Mouse (Mus musculus) CH12.LX (cell line): ENCODE measurements at regions not wholly inside any gene's neighbourhood (a gene's known extent, or its start where the extent isn't known, plus 50 kb on each side); places are given as distances from the start of the nearest gene placed in this dataset.

Experiments
- DNase-seq: peaks from one replicate; pipeline ENCODE4 v3.0.0-alpha.2; 2013; ENCODE audit errors: extremely low read depth
- H3K27ac ChIP-seq: 2 replicates; pipeline ENCODE4 v1.5.1; 2012; ENCODE audit warnings: low read depth, mild to moderate bottlenecking, control low read depth, moderate library complexity; ENCODE audit not compliant: insufficient read depth
- H3K27me3 ChIP-seq: replicated peaks from 2 replicates; pipeline ENCODE3; 2012; ENCODE audit warnings: inconsistent platforms
- H3K36me3 ChIP-seq, 2 experiments: replicated peaks in 1 of 2; 2 replicates each; pipeline versions ENCODE3 to v1.6.1; 2012; ENCODE audit warnings: inconsistent platforms in 1 of 2, low read length in 1 of 2, mild to moderate bottlenecking in 1 of 2, mixed read lengths in 1 of 2, moderate library complexity in 1 of 2; ENCODE audit not compliant: control insufficient read depth in 1 of 2, insufficient read depth in 1 of 2
- H3K4me1 ChIP-seq, 2 experiments: 2 replicates each; pipeline ENCODE4 v1.6.1; 2012; ENCODE audit warnings: inconsistent platforms in 1 of 2, moderate library complexity in 1 of 2; ENCODE audit not compliant: insufficient read depth in 2 of 2, control insufficient read depth in 1 of 2
- H3K4me2 ChIP-seq: 2 replicates; pipeline ENCODE4 v1.6.1; 2012; ENCODE audit warnings: low read depth, mild to moderate bottlenecking, control low read depth; ENCODE audit not compliant: poor library complexity, insufficient read depth, severe bottlenecking
- H3K4me3 ChIP-seq, 3 experiments: fragments of 150-350 bp in 1 of 3; sonication (generic) in 1 of 3; replicated peaks in 1 of 3; 2 replicates each; pipeline versions ENCODE3 to v1.5.1; 2011 to 2012; ENCODE audit warnings: low read depth in 2 of 3, low read length in 2 of 3, mild to moderate bottlenecking in 2 of 3, moderate library complexity in 2 of 3, control low read depth in 1 of 3, improper control_type of control experiment in 1 of 3, inconsistent platforms in 1 of 3, mixed read lengths in 1 of 3; ENCODE audit not compliant: poor library complexity in 1 of 3
- H3K79me2 ChIP-seq: replicated peaks from 2 replicates; pipeline ENCODE4 v1.6.1; 2012; ENCODE audit warnings: mild to moderate bottlenecking, moderate library complexity; ENCODE audit not compliant: control insufficient read depth, poor library complexity, insufficient read depth, severe bottlenecking; ENCODE audit errors: extremely low read depth
- H3K9ac ChIP-seq: 2 replicates; pipeline ENCODE4 v1.6.1; 2012; ENCODE audit warnings: low read depth, mild to moderate bottlenecking, control low read depth, moderate library complexity; ENCODE audit not compliant: insufficient read depth
- H3K9me3 ChIP-seq: replicated peaks from 2 replicates; pipeline ENCODE3; 2012; ENCODE audit warnings: low read length, inconsistent platforms, mixed read lengths
- BHLHE40 ChIP-seq: IDR thresholded peaks from 2 replicates; pipeline ENCODE4 v1.6.1; 2011; ENCODE audit warnings: mild to moderate bottlenecking, low read depth, low read length, improper control_type of control experiment
- CHD2 ChIP-seq: IDR thresholded peaks from 2 replicates; pipeline ENCODE4 v1.6.1; 2011; ENCODE audit warnings: low read length, improper control_type of control experiment
- EP300 ChIP-seq: IDR thresholded peaks from 2 replicates; pipeline ENCODE4 v1.6.1; 2011; ENCODE audit warnings: low read length, improper control_type of control experiment
- ETS1 ChIP-seq: conservative IDR thresholded peaks from 2 replicates; pipeline ENCODE4 v1.6.1; 2012; ENCODE audit warnings: low read depth, mild to moderate bottlenecking, inconsistent platforms, low read length, improper control_type of control experiment, moderate library complexity
- IRF4 ChIP-seq: IDR thresholded peaks from 2 replicates; pipeline ENCODE4 v1.6.1; 2014; ENCODE audit warnings: low read depth, mild to moderate bottlenecking, inconsistent platforms, low read length, improper control_type of control experiment
- JUN ChIP-seq: IDR thresholded peaks from 2 replicates; pipeline ENCODE4 v1.6.1; 2011; ENCODE audit warnings: low read depth, mild to moderate bottlenecking, low read length, improper control_type of control experiment, moderate library complexity; ENCODE audit not compliant: insufficient read depth
- JUND ChIP-seq: conservative IDR thresholded peaks from 2 replicates; pipeline ENCODE4 v1.6.1; 2011; ENCODE audit warnings: low read depth, low read length, improper control_type of control experiment
- MAZ ChIP-seq: IDR thresholded peaks from 2 replicates; pipeline ENCODE4 v1.6.1; 2012; ENCODE audit warnings: low read depth, mild to moderate bottlenecking, inconsistent platforms, low read length, improper control_type of control experiment, moderate library complexity
- MYC ChIP-seq: IDR thresholded peaks from 2 replicates; pipeline ENCODE4 v1.6.1; 2011; ENCODE audit warnings: low read depth, mild to moderate bottlenecking, improper control_type of control experiment, low read length
- NELFE ChIP-seq: IDR thresholded peaks from 2 replicates; pipeline ENCODE4 v1.6.1; 2011; ENCODE audit warnings: low read depth, low read length, improper control_type of control experiment
- NRF1 ChIP-seq: IDR thresholded peaks from 2 replicates; pipeline ENCODE4 v1.6.1; 2014; ENCODE audit warnings: low read depth, mild to moderate bottlenecking, inconsistent platforms, low read length, improper control_type of control experiment, moderate library complexity
- POLR2A ChIP-seq: IDR thresholded peaks from 2 replicates; pipeline ENCODE4 v1.6.1; 2011; ENCODE audit warnings: low read depth, mild to moderate bottlenecking, improper control_type of control experiment, low read length
- POLR2AphosphoS2 ChIP-seq: IDR thresholded peaks from 2 replicates; pipeline ENCODE4 v1.6.1; 2011; ENCODE audit warnings: low read depth, low read length, improper control_type of control experiment
- RAD21 ChIP-seq: IDR thresholded peaks from 2 replicates; pipeline ENCODE4 v1.6.1; 2011; ENCODE audit warnings: low read depth, mild to moderate bottlenecking, low read length, improper control_type of control experiment, moderate library complexity
- SIN3A ChIP-seq: IDR thresholded peaks from 2 replicates; pipeline ENCODE4 v1.6.1; 2012; ENCODE audit warnings: low read length, improper control_type of control experiment, inconsistent platforms
- SMC3 ChIP-seq: IDR thresholded peaks from 2 replicates; pipeline ENCODE4 v1.6.1; 2011; ENCODE audit warnings: low read depth, low read length, improper control_type of control experiment
- TBP ChIP-seq: conservative IDR thresholded peaks from 2 replicates; pipeline ENCODE4 v1.6.1; 2011; ENCODE audit warnings: low read depth, low read length, improper control_type of control experiment
- TCF12 ChIP-seq: IDR thresholded peaks from 2 replicates; pipeline ENCODE4 v1.6.1; 2014; ENCODE audit warnings: low read depth, mild to moderate bottlenecking, inconsistent platforms, low read length, improper control_type of control experiment
- UBTF ChIP-seq: IDR thresholded peaks from 2 replicates; pipeline ENCODE4 v1.6.1; 2012; ENCODE audit warnings: low read depth, mild to moderate bottlenecking, inconsistent platforms, low read length, improper control_type of control experiment, moderate library complexity
- USF1 ChIP-seq: IDR thresholded peaks from 2 replicates; pipeline ENCODE4 v1.6.1; 2014; ENCODE audit warnings: low read depth, mild to moderate bottlenecking, inconsistent platforms, low read length, improper control_type of control experiment
- USF2 ChIP-seq: conservative IDR thresholded peaks from 2 replicates; pipeline ENCODE4 v1.6.1; 2011; ENCODE audit warnings: low read depth, low read length, improper control_type of control experiment
- ZKSCAN1 ChIP-seq: IDR thresholded peaks from 2 replicates; pipeline ENCODE4 v1.6.1; 2012; ENCODE audit warnings: low read depth, inconsistent platforms, low read length, improper control_type of control experiment, borderline replicate concordance
- ZMIZ1 ChIP-seq: IDR thresholded peaks from 2 replicates; pipeline ENCODE4 v1.6.1; 2012; ENCODE audit warnings: low read depth, mild to moderate bottlenecking, inconsistent platforms, low read length, improper control_type of control experiment
- dilution Hi-C: fragments of 300-500 bp; cut with MboI; formaldehyde crosslinking; loops from 2 replicates; pipeline ENCODE4 v1.14.3; 2020; ENCODE audit warnings: low sequenced_read_pairs; ENCODE audit not compliant: extremely low pct_unique_long_range_greater_than_20kb, extremely low pct_ligation_motif_present
- in situ Hi-C: fragments of 300-500 bp; cut with MboI; formaldehyde crosslinking; loops from 3 replicates; pipeline ENCODE4 v1.14.3; 2019; ENCODE audit warnings: low sequenced_read_pairs, low pct_ligation_motif_present, low pct_unique_long_range_greater_than_20kb, mixed read lengths

DNA sequence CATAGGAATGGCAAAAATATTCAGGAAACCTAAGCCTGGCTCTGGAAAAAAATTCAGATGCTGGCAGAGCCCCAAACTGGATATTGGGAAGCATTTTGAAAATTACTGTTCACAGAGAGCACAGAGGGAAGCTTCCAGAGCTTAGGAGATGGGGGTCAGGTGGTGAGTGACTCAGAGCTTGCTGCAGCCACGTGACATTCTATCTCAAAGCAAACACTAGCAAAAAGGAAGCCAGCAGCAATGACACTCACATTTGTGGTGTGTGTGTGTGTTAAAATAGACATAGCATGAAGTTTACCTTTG, 58.6 kb upstream of the Mkln1 start:
- no peaks in the 10 kb centered on the region for H3K36me3 ChIP-seq
- H3K4me3 ChIP-seq: no peak overlapping the region
- H3K27ac ChIP-seq: no peak overlapping the region
- H3K79me2 ChIP-seq: no peaks in the 10 kb centered on the region
- dilution Hi-C loops: no loop called here
- DNase-seq: no peak
- H3K9ac ChIP-seq: no peak overlapping the region
- TF ChIP-seq IRF4 (no peak), TBP (no peak), RAD21 (no peak), NELFE (no peak), TCF12 (no peak), SIN3A (no peak), ZKSCAN1 (no peak), POLR2AphosphoS2 (no peak)
- no peaks in the 10 kb centered on the region for H3K27me3 ChIP-seq
- H3K4me1 ChIP-seq: peaks cover 0 to 19% of the 10 kb centered on the region in 2 experiments; a peak in 2 of 4 replicates
- no peaks in the 10 kb centered on the region for H3K9me3 ChIP-seq
- in situ Hi-C loops: no loop called here
- H3K4me2 ChIP-seq: no peak overlapping the region

DNA sequence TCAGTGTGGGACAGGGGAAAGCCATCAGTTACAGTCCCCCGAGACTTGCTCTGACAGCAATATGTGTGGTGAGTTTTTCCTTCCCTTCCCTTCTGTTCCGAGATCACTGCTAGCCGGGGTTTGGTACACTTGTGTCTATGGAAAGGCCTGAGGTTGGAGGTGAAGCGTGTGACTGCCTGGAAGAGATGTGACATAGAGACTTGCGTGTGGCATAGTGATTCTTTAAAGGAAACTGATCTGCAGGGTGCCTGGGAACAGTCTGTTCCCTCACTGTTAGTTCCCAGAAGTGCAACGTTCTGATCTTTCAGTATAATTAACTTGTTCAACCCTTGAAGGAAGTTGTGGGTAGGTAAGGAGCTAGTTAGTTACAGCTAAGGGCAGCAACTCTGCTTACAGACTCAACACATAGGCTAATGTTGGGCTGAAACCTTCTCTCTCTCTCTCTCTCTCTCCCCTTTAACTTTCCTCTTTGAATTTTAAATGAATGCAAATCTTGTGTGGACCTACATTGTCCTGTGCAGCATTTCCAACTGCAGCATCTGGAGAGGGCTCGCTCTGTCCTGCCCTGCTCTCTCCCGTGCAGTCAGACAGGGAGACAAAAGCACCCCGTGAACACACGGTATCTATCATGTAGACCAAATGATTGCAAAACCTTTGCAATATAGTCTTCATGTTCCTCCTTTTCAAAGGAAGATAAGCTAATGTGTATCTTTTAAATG, 53.0 kb upstream of the Mkln1 start:
- Histone ChIP-seq H3K4me1 (peaks cover 6 to 15% of the 10 kb centered on the region in 2 experiments), H3K4me3 (no peak overlapping the region), H3K27me3 (no peaks in the 10 kb centered on the region), H3K4me2 (peak overlapping the region; percentile 42; the same call in 1 of the 2 replicates), H3K9ac (no peak overlapping the region), H3K9me3 (no peaks in the 10 kb centered on the region), H3K79me2 (no peaks in the 10 kb centered on the region), H3K36me3 (no peaks in the 10 kb centered on the region), H3K27ac (no peak overlapping the region)
- TF ChIP-seq JUND (0 out of 2 replicates have a peak, but pooled peaks have one; percentile 24), EP300 (0 out of 2 replicates have a peak, but pooled peaks have one; percentile 26), ETS1 (no peak), BHLHE40 (0 out of 2 replicates have a peak, but pooled peaks have one; percentile 17)
- dilution Hi-C loops (no loop called here), in situ Hi-C loops (no loop called here)
- DNase-seq: no peak

DNA sequence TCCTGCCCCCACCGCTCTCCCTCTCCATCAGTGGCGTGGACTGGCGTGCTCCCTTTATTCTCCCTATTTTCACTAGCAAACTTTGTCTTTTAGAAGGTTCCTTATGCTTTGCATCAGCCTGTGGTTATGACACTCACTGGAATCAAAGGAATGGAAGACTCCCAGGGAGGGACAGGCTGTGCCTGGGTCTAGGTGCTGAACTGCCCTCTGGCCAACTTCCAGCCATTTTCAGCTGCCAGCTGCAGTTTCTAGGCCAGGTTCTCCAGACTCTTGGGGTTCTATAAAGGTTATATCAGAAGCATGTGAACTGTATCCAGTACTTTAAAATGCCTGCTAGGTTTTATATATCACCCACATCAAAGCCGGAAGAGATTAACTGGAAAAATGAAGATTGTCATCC, 50.2 kb upstream of the Mkln1 start:
- no peaks in the 10 kb centered on the region for H3K79me2 ChIP-seq
- no peak overlapping the region for H3K4me2 ChIP-seq
- H3K4me3 ChIP-seq: no peak overlapping the region
- H3K4me1 ChIP-seq: peaks cover 6 to 15% of the 10 kb centered on the region in 2 experiments
- no peaks in the 10 kb centered on the region for H3K27me3 ChIP-seq
- H3K9ac ChIP-seq: no peak overlapping the region
- no peak for TF ChIP-seq POLR2A
- TF ChIP-seq MAZ: no peak
- no peak for TF ChIP-seq USF1
- no peak for TF ChIP-seq UBTF
- no peak for TF ChIP-seq MYC
- no peak for TF ChIP-seq NRF1
- no peak for TF ChIP-seq JUND
- no peak for TF ChIP-seq USF2
- no peak for TF ChIP-seq CHD2
- TF ChIP-seq ZKSCAN1: no peak
- TF ChIP-seq JUN: no peak
- no peak for TF ChIP-seq SMC3
- TF ChIP-seq ZMIZ1: no peak
- DNase-seq: no peak
- dilution Hi-C loops: no loop called here
- no peaks in the 10 kb centered on the region for H3K36me3 ChIP-seq
- no peaks in the 10 kb centered on the region for H3K9me3 ChIP-seq
- in situ Hi-C loops: no loop called here
- H3K27ac ChIP-seq: no peak overlapping the region
